8 mouse cellular contexts compared by ENCODE assay signal in genomic region chr10:94115893-94116599, GRCm38 (mm10). TPM values are rescaled to one million over a fixed set of nuclear protein-coding genes. Genes with fewer than 3 reads are reported as not detected.
DNase-seq lines count a peak whose midpoint lies in the region; ATAC-seq and TF ChIP-seq lines count a peak whose summit lies in the region.

No protein-coding gene starts in this region.

- peak; percentile 66; the same call in 1 of the 2 replicates for ATAC-seq in hindbrain, embryonic 11.5 days (ENCODE audit: low FRiP score)
- peak; percentile 93 for ATAC-seq in lung, embryonic 16.5 days (ENCODE audit: low read depth)

- H3K4me2 ChIP-seq in hindbrain, embryonic 11.5 days (replicated peaks; ENCODE audit: low read depth, low read length) = no peak overlapping the region
- peak overlapping the region; percentile 34 for H3K4me2 ChIP-seq in lung, embryonic 16.5 days (ENCODE audit: low read depth, low read length)

- WGBS in hindbrain, embryonic 11.5 days = 40% methylated on average over 6 of the region's 6 CpGs
- 23% methylated on average over 6 of the region's 6 CpGs for WGBS in lung, embryonic 16.5 days
- WGBS in thymus, adult 2 months = 21% methylated on average over 6 of the region's 6 CpGs

- H3K27me3 ChIP-seq in hindbrain, embryonic 11.5 days (ENCODE audit: control insufficient read depth, insufficient read depth, low read length) = no peaks in the 10 kb centered on the region
- no peaks in the 10 kb centered on the region for H3K27me3 ChIP-seq in lung, embryonic 16.5 days (ENCODE audit: control insufficient read depth, insufficient read depth, low read depth, low read length)
- no peaks in the 10 kb centered on the region for H3K27me3 ChIP-seq in thymus, adult 2 months (ENCODE audit: control insufficient read depth, insufficient read depth, low read length)

- H3K4me3 ChIP-seq in hindbrain, embryonic 11.5 days (ENCODE audit: low read depth, low read length) = no peak overlapping the region
- no peak overlapping the region for H3K4me3 ChIP-seq in lung, embryonic 16.5 days (ENCODE audit: low read length)
- H3K4me3 ChIP-seq in thymus, adult 2 months (ENCODE audit: control insufficient read depth, insufficient read depth, low read length) = no peak overlapping the region

- H3K27ac ChIP-seq in hindbrain, embryonic 11.5 days (ENCODE audit: low read depth, low read length) = no peak overlapping the region
- no peak overlapping the region; the same call in 1 of the 2 replicates for H3K27ac ChIP-seq in lung, embryonic 16.5 days (ENCODE audit: low read length)
- no peak overlapping the region for H3K27ac ChIP-seq in thymus, adult 2 months (ENCODE audit: control insufficient read depth, insufficient read depth, low read length)

- H3K9me3 ChIP-seq in hindbrain, embryonic 11.5 days (ENCODE audit: control insufficient read depth, low read length) = no peaks in the 10 kb centered on the region
- H3K9me3 ChIP-seq in lung, embryonic 16.5 days (ENCODE audit: control insufficient read depth, low read length) = no peaks in the 10 kb centered on the region

- no peak overlapping the region for H3K9ac ChIP-seq in hindbrain, embryonic 11.5 days (ENCODE audit: low read depth, low read length)
- H3K9ac ChIP-seq in lung, embryonic 16.5 days (ENCODE audit: low read length) = no peak overlapping the region

- TF ChIP-seq CTCF in thymus, adult 2 months (IDR thresholded peaks at IDR 0.05; ENCODE audit: borderline replicate concordance, control insufficient read depth, extremely low read depth, insufficient read depth, low read length, poor library complexity) = no peak

- TF ChIP-seq POLR2A in thymus, adult 2 months (IDR thresholded peaks at IDR 0.05; ENCODE audit: control insufficient read depth, extremely low read depth, insufficient read depth, low read length, poor library complexity) = no peak

- H3K36me3 ChIP-seq in hindbrain, embryonic 11.5 days (ENCODE audit: control insufficient read depth, insufficient read depth, low read length) = no peaks in the 10 kb centered on the region
- H3K36me3 ChIP-seq in lung, embryonic 16.5 days (ENCODE audit: control insufficient read depth, insufficient read depth, low read length) = no peaks in the 10 kb centered on the region; the same call in 1 of the 2 replicates
- H3K36me3 ChIP-seq in thymus, adult 2 months (ENCODE audit: control insufficient read depth, insufficient read depth, low read length) = no peaks in the 10 kb centered on the region

- no peaks in the 10 kb centered on the region for H3K4me1 ChIP-seq in hindbrain, embryonic 11.5 days (replicated peaks; ENCODE audit: control insufficient read depth, insufficient read depth, low read length)
- peaks cover 7% of the 10 kb centered on the region for H3K4me1 ChIP-seq in lung, embryonic 16.5 days (replicated peaks; ENCODE audit: control insufficient read depth, insufficient read depth, low read length)
- no peaks in the 10 kb centered on the region for H3K4me1 ChIP-seq in thymus, adult 2 months (replicated peaks; ENCODE audit: control insufficient read depth, insufficient read depth, low read length)

- DNase-seq in NIH3T3 (ENCODE audit: low read depth) = peak; percentile 95
- DNase-seq in cerebellum, adult 9-11 months = peak; percentile 81
- DNase-seq in frontal cortex, postnatal 10 days (ENCODE audit: low spot score in 2 of 2) = peak; percentile 48 to 75
- peak; percentile 87 for DNase-seq in hindbrain, embryonic 11.5 days (ENCODE audit: low spot score)
- peak; percentile 84 for DNase-seq in layer of hippocampus, adult 9-10 months (ENCODE audit: low spot score)
- peak; percentile 52 for DNase-seq in ovary, postnatal 10 days (ENCODE audit: low spot score)
- peak; percentile 79 for DNase-seq in thymus, adult 2 months

RNA-seq across cellular contexts. Expression of gene Nr2c1, which starts 31.8 kb away (rescaled TPM):
- 12.3 and 14.3 TPM in 2 replicates for polyA plus RNA-seq in hindbrain, embryonic 11.5 days (2014; fragmentation: Nextera tagmentation; extraction: Ambion mirVana)
- 9.3 and 9.8 TPM in 2 replicates for polyA plus RNA-seq in lung, embryonic 16.5 days (2015; fragmentation: Nextera tagmentation; extraction: Ambion mirVana)
- 3.0 and 3.3 TPM in 2 replicates for polyA plus RNA-seq in thymus, adult 2 months (2012; rRNA removed)
